Mouse (Mus musculus): ENCODE results near the gene Zbtb21.
"Not testable (repeated sequence)": the region's sequence is repeated elsewhere in the genome, so short reads cannot be mapped to it uniquely, and the experiment has no call there.

GRCm38 (mm10) chr16:97946993-97947392 is 15.4 kb downstream of the Zbtb21 start:
- TF ChIP-seq POLR2A, CTCF (IDR thresholded peaks at IDR 0.05; ENCODE audit: extremely low read depth, insufficient read depth, low read length): not testable (repeated sequence)
